In the genomic region with DNA sequence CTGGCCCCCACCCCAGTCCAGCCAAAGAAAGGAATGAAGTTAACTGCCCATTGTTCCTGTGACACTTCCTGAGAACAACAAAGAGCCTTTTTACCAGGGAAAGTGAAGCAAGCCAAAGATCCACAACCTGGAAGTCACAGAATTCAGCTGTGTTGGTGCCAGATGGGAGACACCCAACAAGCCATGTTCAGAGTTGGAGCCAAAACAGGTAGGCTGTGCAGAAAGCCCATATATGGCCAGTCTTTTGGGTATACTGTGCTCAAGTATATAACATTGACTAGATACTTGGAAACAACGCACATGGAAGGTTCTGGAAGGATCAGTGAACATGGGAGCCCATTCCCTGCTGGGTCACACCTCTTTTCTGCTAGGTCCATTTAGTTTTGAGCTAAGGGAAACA, we compare ENCODE assay signal across 19 mouse cellular contexts. TPM values are rescaled to one million over a fixed set of nuclear protein-coding genes. Genes with fewer than 3 reads are reported as not detected.
"Had no signal": no experiment of that assay in that cellular context is flagged by ENCODE, and none has a peak within 500 bp of the region (broad histone marks: within the 10 kb centered on the region; RNA-seq: fewer than 3 reads in every experiment).

No protein-coding gene starts in this region.

- H3K9ac ChIP-seq: lung, embryonic 14.5 days; midbrain, embryonic 12.5 days; neural tube, embryonic 12.5 days; stomach, embryonic 15.5 days had no signal

- ATAC-seq: midbrain, embryonic 16.5 days had no signal

- H3K4me2 ChIP-seq: lung, embryonic 14.5 days; midbrain, embryonic 12.5 days; neural tube, embryonic 12.5 days; stomach, embryonic 15.5 days had no signal

- H3K36me3 ChIP-seq: midbrain, embryonic 12.5 days; neural tube, embryonic 12.5 days; stomach, embryonic 15.5 days had no signal

- H3K27me3 ChIP-seq: megakaryocyte, embryonic 14.5 days; neural tube, embryonic 12.5 days; stomach, embryonic 15.5 days had no signal

- DNase-seq: lung, adult 18-20 months; lung, embryonic 14.5 days; lung, postnatal 10 days; lung, postnatal 4 days; midbrain, embryonic 14.5 days; right cerebral cortex, postnatal 14 days; thymus, adult 2 months; thymus, postnatal 25 days; thymus, postnatal 4 days had no signal

- H3K4me1 ChIP-seq: megakaryocyte, embryonic 14.5 days; midbrain, embryonic 12.5 days; neural tube, embryonic 12.5 days; stomach, embryonic 15.5 days had no signal

- H3K9me3 ChIP-seq: megakaryocyte, embryonic 14.5 days; midbrain, embryonic 12.5 days; neural tube, embryonic 12.5 days; stomach, embryonic 15.5 days had no signal

- H3K27ac ChIP-seq: midbrain, embryonic 12.5 days; neural tube, embryonic 12.5 days; stomach, embryonic 15.5 days; stomach, postnatal 0 days had no signal

- H3K4me3 ChIP-seq: megakaryocyte, embryonic 14.5 days; midbrain, embryonic 12.5 days; neural tube, embryonic 12.5 days; stomach, embryonic 15.5 days had no signal

RNA-seq across cellular contexts. Expression of a gene that starts 39.7 kb away (rescaled TPM):
- total RNA-seq: monocyte, adult 5-6 weeks; neutrophil, adult 5-6 weeks had no signal
- polyA plus RNA-seq: liver, embryonic 16.5 days; spleen, adult 2 months had no signal
